Mouse (Mus musculus) bone marrow macrophage, adult 2 months (primary cell): ENCODE measurements around the gene Rptor.

Source experiments
- CTCF ChIP-seq: IDR thresholded peaks from 2 replicates; pipeline ENCODE4 v1.5.1; 2012; ENCODE audit warnings: low read depth, mild to moderate bottlenecking, low read length, moderate library complexity
- POLR2A ChIP-seq: IDR thresholded peaks from 2 replicates; pipeline ENCODE4 v1.6.1; 2012; ENCODE audit warnings: mild to moderate bottlenecking, low read depth, low read length, borderline replicate concordance

GRCm38 (mm10) chr11:119641831-119642381, 39.2 kb downstream of the Rptor start:
- TF ChIP-seq CTCF (no peak), POLR2A (no peak)
